Mouse (Mus musculus) lung, adult 2 months (tissue): Measurements from ENCODE around the gene Slc41a2.

ENCODE experiments used
- CTCF ChIP-seq: fragments of 200-500 bp; IDR thresholded peaks from 2 replicates; pipeline ENCODE4 v1.5.1; 2011; ENCODE audit warnings: mild to moderate bottlenecking, low read length, control low read depth; ENCODE audit not compliant: insufficient read depth
- POLR2A ChIP-seq: fragments of 200-500 bp; IDR thresholded peaks from 2 replicates; pipeline ENCODE4 v1.6.1; 2011; ENCODE audit warnings: low read depth, mild to moderate bottlenecking, control low read depth, low read length, borderline replicate concordance; ENCODE audit errors: extremely low read depth

- TF ChIP-seq POLR2A (no peak), CTCF (no peak)
These were observed 16.2 kb downstream of the Slc41a2 start for GRCm38 (mm10) chr10:83321528-83321927.
